Mouse (Mus musculus) splenic B cell, adult 2 months (primary cell): ENCODE results near the gene Dgkd.
A peak's percentile ranks its signal among the peaks of the same experiment; 100 is the strongest.

Experiments
- DNase-seq: peaks from one replicate; pipeline ENCODE4 v3.0.0-alpha.2; 2011; ENCODE audit warnings: low read depth, low spot score
- H3K27me3 ChIP-seq: 2 replicates; pipeline ENCODE4 v1.6.1; 2012; ENCODE audit warnings: mild to moderate bottlenecking, low read length, moderate library complexity, mixed read lengths; ENCODE audit not compliant: control insufficient read depth, poor library complexity, insufficient read depth, severe bottlenecking
- H3K36me3 ChIP-seq: 2 replicates; pipeline ENCODE4 v1.6.1; 2012; ENCODE audit warnings: mild to moderate bottlenecking, low read length, moderate library complexity, mixed read lengths; ENCODE audit not compliant: control insufficient read depth, poor library complexity, insufficient read depth, severe bottlenecking

Gene Dgkd

DNA sequence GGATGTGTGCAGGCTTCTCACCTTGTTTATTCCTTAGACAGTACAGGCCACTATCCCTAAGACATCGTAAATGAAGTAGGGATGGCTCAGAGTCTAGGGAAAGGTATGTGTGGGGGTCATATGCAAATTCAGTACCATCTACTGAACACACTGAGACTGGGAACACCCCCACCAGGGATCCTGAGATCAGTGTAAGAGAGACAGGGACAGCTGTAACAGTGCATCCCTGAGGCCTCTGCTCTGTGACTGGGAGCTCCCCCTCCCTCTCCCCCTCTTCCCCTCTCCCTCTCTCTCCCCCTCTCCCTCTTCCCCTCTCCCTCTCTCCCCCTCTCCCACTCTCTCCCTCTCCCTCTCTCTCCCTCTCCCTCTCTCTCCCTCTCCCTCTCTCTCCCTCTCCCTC is 16.6 kb upstream of the Dgkd start:
- DNase-seq = no peak
- H3K27me3 ChIP-seq = no peaks in the 10 kb centered on the region
- H3K36me3 ChIP-seq = no peaks in the 10 kb centered on the region

- DNase-seq = no peak
- Histone ChIP-seq H3K36me3 (no peaks in the 10 kb centered on the region), H3K27me3 (no peaks in the 10 kb centered on the region)
These were observed 16.1 kb upstream of the Dgkd start for GRCm38 (mm10) chr1:87837018-87837417.

DNA sequence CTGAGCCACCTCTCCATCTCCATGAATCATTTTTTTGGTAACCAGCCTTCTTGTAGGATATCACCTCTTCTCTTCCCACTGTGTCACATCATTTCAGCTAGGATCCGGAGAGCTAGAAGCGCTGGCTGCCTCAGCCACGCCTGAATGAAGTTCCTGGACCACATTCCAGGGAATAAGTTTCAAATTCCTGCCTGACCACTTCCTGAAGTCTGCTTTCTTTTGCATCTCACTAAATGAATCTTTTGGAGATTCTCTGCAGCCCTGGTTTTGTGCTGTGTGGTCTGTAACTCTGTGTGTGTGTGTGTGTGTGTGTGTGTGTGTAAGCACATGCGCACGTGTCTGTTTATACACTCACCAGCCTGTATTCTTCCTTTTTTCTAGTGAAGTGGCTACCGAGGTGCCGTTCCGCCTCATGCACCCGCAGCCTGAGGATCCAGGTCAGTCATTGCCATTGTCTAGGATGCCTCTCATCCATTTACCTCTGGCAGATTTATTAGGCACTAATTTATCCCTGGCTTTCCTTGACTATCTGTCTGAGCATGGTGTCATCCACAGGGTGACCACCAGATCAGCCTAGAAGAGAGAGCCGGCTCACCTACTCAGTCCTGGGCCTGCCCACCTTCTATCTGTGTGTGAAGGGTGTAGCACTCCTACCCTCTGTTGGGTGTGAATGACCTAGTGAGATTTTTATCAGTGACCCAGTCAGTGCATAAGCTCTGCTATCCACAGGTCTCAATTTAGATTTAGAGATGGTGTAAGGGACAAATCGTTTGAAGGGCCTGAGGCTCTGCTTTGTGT is 12.5 kb upstream of the Dgkd start:
- Histone ChIP-seq H3K36me3 (no peaks in the 10 kb centered on the region; the same call in 1 of the 2 replicates), H3K27me3 (no peaks in the 10 kb centered on the region)
- peak; percentile 44 for DNase-seq

- H3K27me3 ChIP-seq = no peaks in the 10 kb centered on the region
- peak; percentile 78 for DNase-seq
These were observed 6.1 kb upstream of the Dgkd start for GRCm38 (mm10) chr1:87846801-87847474.

GRCm38 (mm10) chr1:87847475-87848168 is 5.5 kb upstream of the Dgkd start:
- DNase-seq = no peak
- Histone ChIP-seq H3K27me3 (no peaks in the 10 kb centered on the region), H3K36me3 (no peaks in the 10 kb centered on the region; the same call in 1 of the 2 replicates)

More at GRCm38 (mm10) chr1:87846801-87847474, 6.1 kb upstream of the Dgkd start:
- H3K36me3 ChIP-seq = no peaks in the 10 kb centered on the region; the same call in 1 of the 2 replicates

DNA sequence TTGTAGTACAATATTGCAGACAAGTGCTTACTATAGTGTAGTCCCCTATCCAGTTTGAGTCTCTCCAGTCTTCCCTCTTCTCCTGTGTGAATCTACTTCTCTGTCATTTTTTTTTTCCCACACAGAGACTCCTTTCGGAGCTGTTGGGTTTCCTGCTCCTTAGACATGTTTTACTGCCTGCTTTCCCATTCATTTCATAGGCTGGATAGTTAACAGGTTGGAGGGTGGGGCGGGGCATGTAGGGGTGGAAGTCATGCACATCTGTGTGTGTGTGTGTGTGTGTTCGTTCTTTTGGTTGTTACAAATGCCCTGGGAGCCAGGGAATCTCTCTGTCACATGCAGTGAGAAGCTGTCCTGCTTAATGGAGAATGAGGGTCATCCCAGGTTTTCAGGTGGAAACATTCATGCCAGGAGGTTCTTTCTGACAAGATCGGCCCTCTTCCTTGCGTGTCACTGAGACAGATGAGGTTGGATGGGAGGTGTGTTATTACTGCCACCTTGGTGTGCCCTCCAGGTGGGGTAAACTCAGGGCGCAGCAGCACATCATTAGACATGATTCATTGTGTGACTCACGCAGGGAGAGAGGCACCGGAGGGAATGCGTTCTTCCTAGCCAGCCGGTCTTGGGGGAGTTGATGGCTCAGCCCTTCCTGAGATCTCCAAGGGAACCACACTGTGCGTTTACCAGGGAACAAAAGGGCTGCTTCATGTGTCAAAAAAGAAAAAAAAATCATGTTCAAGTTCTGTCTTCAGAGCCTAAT is 4.7 kb upstream of the Dgkd start:
- H3K27me3 ChIP-seq = no peaks in the 10 kb centered on the region
- no peak for DNase-seq
- H3K36me3 ChIP-seq = no peaks in the 10 kb centered on the region; the same call in 1 of the 2 replicates

GRCm38 (mm10) chr1:87849278-87849677 is 3.8 kb upstream of the Dgkd start:
- DNase-seq = peak; percentile 84
- no peaks in the 10 kb centered on the region; the same call in 1 of the 2 replicates for H3K36me3 ChIP-seq
- no peaks in the 10 kb centered on the region for H3K27me3 ChIP-seq

DNA sequence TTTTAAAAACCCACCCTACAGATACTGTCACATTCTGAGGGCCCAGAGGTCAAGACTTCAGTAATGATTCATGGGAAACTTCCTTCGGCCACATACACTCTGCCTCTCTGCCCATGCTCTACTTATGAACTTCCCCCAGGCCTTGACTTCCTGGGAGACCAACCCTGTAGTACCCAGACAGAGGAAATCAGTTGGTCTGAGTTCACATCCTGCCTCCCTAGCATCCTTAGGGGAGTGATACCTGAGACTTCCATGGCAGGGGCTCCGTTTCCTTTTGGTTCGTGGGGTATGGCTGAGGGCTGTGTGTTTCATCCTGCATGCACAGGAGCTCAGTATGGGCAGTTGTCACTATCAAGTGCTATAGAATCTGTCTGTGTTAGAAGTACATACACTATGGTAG is 1.7 kb upstream of the Dgkd start:
- no peaks in the 10 kb centered on the region for H3K27me3 ChIP-seq
- no peaks in the 10 kb centered on the region; the same call in 1 of the 2 replicates for H3K36me3 ChIP-seq
- no peak for DNase-seq

DNA sequence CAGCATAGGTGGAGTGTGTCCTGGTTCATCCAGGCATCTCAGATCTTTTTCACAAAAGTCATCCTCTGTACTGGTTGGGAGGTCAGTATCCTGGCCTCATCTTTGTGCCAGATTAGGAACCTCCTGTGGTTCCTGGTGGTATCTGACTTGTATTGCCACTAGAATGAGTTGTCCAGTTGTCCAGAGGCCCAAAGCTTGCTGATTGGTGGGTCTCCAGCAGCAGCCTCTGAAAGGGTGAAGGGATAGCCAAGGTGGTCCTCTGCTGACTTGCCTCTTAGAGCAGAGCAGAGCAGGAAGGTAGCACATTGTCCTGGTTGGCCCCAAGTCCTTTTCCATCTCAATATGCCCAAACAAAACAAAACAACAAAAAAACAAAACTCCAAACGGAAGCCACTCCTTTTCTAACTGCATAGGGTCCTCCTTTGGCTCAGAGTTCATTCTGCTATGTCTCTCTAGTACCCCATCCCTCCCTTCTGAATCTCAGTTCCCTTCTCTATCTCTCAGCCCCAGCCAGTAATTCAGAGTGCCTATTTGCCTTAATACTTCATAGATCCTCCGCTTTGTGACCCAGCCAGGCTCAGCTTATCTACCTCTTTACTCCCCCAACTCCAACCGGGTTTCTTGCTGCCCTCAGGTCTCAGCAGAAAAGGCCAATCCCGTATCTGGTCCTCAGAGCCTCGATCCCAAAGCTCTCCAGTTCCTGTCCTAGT is 851 bp upstream of the Dgkd start:
- Histone ChIP-seq H3K27me3 (no peaks in the 10 kb centered on the region), H3K36me3 (no peaks in the 10 kb centered on the region; the same call in 1 of the 2 replicates)
- DNase-seq = peak; percentile 64

GRCm38 (mm10) chr1:87853601-87854361 is 694 bp downstream of the Dgkd start:
- peaks cover under 1% of the 10 kb centered on the region for H3K36me3 ChIP-seq
- DNase-seq = peak; percentile 51
- no peaks in the 10 kb centered on the region for H3K27me3 ChIP-seq

DNA sequence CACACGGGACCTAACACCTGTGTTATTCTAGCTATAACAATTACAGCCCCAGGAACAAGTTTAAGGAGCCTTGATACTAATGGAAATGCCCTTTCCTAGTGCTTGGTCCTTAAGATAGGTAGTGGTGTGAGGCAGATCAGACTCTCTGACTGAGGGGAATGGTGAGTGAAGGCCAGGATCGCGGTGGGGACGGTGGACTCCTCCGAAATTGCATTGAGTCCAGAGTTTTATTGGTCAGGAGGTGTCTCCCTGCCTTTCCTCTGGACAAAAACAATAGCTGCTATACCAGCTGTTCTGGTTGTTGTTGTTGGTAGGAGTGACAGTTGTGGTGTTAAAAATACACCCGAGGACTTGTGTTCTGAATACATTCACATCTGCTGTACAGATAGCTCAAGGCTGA is 1.3 kb downstream of the Dgkd start:
- Histone ChIP-seq H3K27me3 (no peaks in the 10 kb centered on the region), H3K36me3 (peaks cover 2% of the 10 kb centered on the region)
- no peak for DNase-seq

DNA sequence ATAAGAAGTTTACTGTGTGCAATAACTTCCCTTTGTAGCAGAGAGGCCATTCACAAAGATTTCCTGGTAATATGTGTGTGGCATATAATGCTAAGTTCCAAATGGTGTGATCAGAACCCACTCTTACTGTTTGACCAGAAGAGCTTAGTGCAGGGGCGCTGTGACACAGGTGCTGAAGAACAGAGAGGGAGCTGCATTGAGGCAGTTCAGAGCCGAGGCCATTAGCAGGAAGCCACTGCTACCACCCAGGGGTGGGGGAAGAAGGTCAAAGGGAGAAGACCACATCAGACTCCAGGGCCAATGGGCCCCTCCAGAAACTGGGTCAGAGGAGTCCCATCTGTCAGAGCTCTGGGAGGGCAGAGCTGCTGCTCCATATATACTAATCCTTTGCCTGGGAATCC is 1.8 kb downstream of the Dgkd start:
- DNase-seq = peak; percentile 68
- Histone ChIP-seq H3K27me3 (no peaks in the 10 kb centered on the region), H3K36me3 (peaks cover 2% of the 10 kb centered on the region)

- DNase-seq = peak; percentile 19
These were observed 2.4 kb downstream of the Dgkd start for GRCm38 (mm10) chr1:87855522-87855921.

More at GRCm38 (mm10) chr1:87855522-87855921, 2.4 kb downstream of the Dgkd start:
- Histone ChIP-seq H3K36me3 (peaks cover 2% of the 10 kb centered on the region), H3K27me3 (no peaks in the 10 kb centered on the region)
